ENCODE assay signal across 19 mouse cellular contexts in genomic region chr1:38483191-38483590, GRCm38 (mm10).
"Had no signal": no experiment of that assay in that cellular context is flagged by ENCODE, and none has a peak within 500 bp of the region (broad histone marks: within the 10 kb centered on the region; RNA-seq: fewer than 3 reads in every experiment).

No protein-coding gene starts in this region.

- ATAC-seq: midbrain, embryonic 16.5 days had no signal

- H3K9ac ChIP-seq: lung, embryonic 14.5 days; midbrain, embryonic 12.5 days; neural tube, embryonic 13.5 days; neural tube, embryonic 15.5 days had no signal

- H3K27ac ChIP-seq: midbrain, embryonic 10.5 days; midbrain, embryonic 12.5 days; neural tube, embryonic 13.5 days; neural tube, embryonic 15.5 days had no signal

- H3K27me3 ChIP-seq: midbrain, embryonic 12.5 days; neural tube, embryonic 13.5 days; neural tube, embryonic 15.5 days had no signal

- H3K36me3 ChIP-seq: midbrain, embryonic 10.5 days; midbrain, embryonic 12.5 days; neural tube, embryonic 13.5 days; neural tube, embryonic 15.5 days had no signal

- H3K4me3 ChIP-seq: midbrain, embryonic 10.5 days; midbrain, embryonic 12.5 days; myocyte; neural tube, embryonic 13.5 days; neural tube, embryonic 15.5 days had no signal

- H3K9me3 ChIP-seq: midbrain, embryonic 10.5 days; midbrain, embryonic 12.5 days; neural tube, embryonic 13.5 days; neural tube, embryonic 15.5 days had no signal

- DNase-seq: lung, adult 18-20 months; lung, embryonic 14.5 days; lung, postnatal 10 days; lung, postnatal 4 days; midbrain, embryonic 14.5 days; retina, postnatal 1 day; right cerebral cortex, adult 18-20 months; right cerebral cortex, postnatal 25 days; right cerebral cortex, postnatal 4 days; spleen, adult 18-20 months; thymus, adult 18-20 months; thymus, postnatal 14 days; thymus, postnatal 36 days had no signal

- H3K4me2 ChIP-seq: lung, embryonic 14.5 days; midbrain, embryonic 12.5 days; neural tube, embryonic 13.5 days; neural tube, embryonic 15.5 days had no signal
